Comparison of ENCODE assay signal across 16 mouse cellular contexts in genomic region chr2:51767507-51768135, GRCm38 (mm10).
DNase-seq lines count a peak whose midpoint lies in the region; ATAC-seq lines count a peak whose summit lies in the region.
"Had no signal": no experiment of that assay in that cellular context is flagged by ENCODE, and none has a peak within 500 bp of the region (broad histone marks: within the 10 kb centered on the region; RNA-seq: fewer than 3 reads in every experiment).

No protein-coding gene starts in this region.

- WGBS in forebrain, embryonic 10.5 days: 67% methylated on average over 4 of the region's 4 CpGs
- WGBS in forebrain, embryonic 12.5 days: 64% methylated on average over 4 of the region's 4 CpGs
- 53% methylated on average over 4 of the region's 4 CpGs for WGBS in hindbrain, embryonic 13.5 days
- 56% methylated on average over 4 of the region's 4 CpGs for WGBS in hindbrain, embryonic 11.5 days
- WGBS in limb, embryonic 13.5 days: 28% methylated on average over 4 of the region's 4 CpGs

- H3K27me3 ChIP-seq in forebrain, embryonic 10.5 days (ENCODE audit: poor library complexity, severe bottlenecking): no peaks in the 10 kb centered on the region
- H3K27me3 ChIP-seq in forebrain, embryonic 12.5 days: no peaks in the 10 kb centered on the region
- H3K27me3 ChIP-seq in hindbrain, embryonic 13.5 days: no peaks in the 10 kb centered on the region
- no peaks in the 10 kb centered on the region for H3K27me3 ChIP-seq in hindbrain, embryonic 11.5 days (ENCODE audit: control insufficient read depth, insufficient read depth, low read length)
- no peaks in the 10 kb centered on the region for H3K27me3 ChIP-seq in limb, embryonic 13.5 days
- H3K27me3 ChIP-seq: neural tube, embryonic 12.5 days had no signal

- no peak overlapping the region for H3K9ac ChIP-seq in forebrain, embryonic 12.5 days
- no peak overlapping the region for H3K9ac ChIP-seq in hindbrain, embryonic 13.5 days
- H3K9ac ChIP-seq in hindbrain, embryonic 11.5 days (ENCODE audit: low read depth, low read length): no peak overlapping the region
- H3K9ac ChIP-seq in limb, embryonic 13.5 days: no peak overlapping the region
- H3K9ac ChIP-seq: hindbrain, embryonic 14.5 days; lung, embryonic 14.5 days; neural tube, embryonic 12.5 days had no signal

- no peak overlapping the region for H3K4me3 ChIP-seq in forebrain, embryonic 10.5 days
- H3K4me3 ChIP-seq in forebrain, embryonic 12.5 days (replicated peaks): no peak overlapping the region
- H3K4me3 ChIP-seq in hindbrain, embryonic 13.5 days: no peak overlapping the region
- H3K4me3 ChIP-seq in hindbrain, embryonic 11.5 days (ENCODE audit: low read depth, low read length): no peak overlapping the region
- no peak overlapping the region for H3K4me3 ChIP-seq in limb, embryonic 13.5 days
- H3K4me3 ChIP-seq: erythroblast, embryonic 14.5 days; midbrain, embryonic 10.5 days; neural tube, embryonic 12.5 days had no signal

- ATAC-seq in forebrain, embryonic 12.5 days (ENCODE audit: low FRiP score): no peak
- no peak for ATAC-seq in hindbrain, embryonic 13.5 days (ENCODE audit: low FRiP score)
- no peak for ATAC-seq in hindbrain, embryonic 11.5 days (ENCODE audit: low FRiP score)
- no peak for ATAC-seq in limb, embryonic 13.5 days (ENCODE audit: low FRiP score, low read depth)
- no peak for ATAC-seq in megakaryocyte progenitor cell, adult 5-6 weeks (replicated peaks; ENCODE audit: poor library complexity)

- no peaks in the 10 kb centered on the region for H3K36me3 ChIP-seq in forebrain, embryonic 10.5 days (replicated peaks)
- H3K36me3 ChIP-seq in forebrain, embryonic 12.5 days (replicated peaks): no peaks in the 10 kb centered on the region
- no peaks in the 10 kb centered on the region for H3K36me3 ChIP-seq in hindbrain, embryonic 13.5 days
- no peaks in the 10 kb centered on the region for H3K36me3 ChIP-seq in hindbrain, embryonic 11.5 days (ENCODE audit: control insufficient read depth, insufficient read depth, low read length)
- no peaks in the 10 kb centered on the region for H3K36me3 ChIP-seq in limb, embryonic 13.5 days
- H3K36me3 ChIP-seq: midbrain, embryonic 10.5 days; neural tube, embryonic 12.5 days had no signal

- DNase-seq in forebrain, embryonic 10.5 days (ENCODE audit: extremely low spot score, low spot score): no peak
- DNase-seq in hindbrain, embryonic 11.5 days (ENCODE audit: low spot score): no peak
- DNase-seq in embryo, embryonic 10.5 days (ENCODE audit: low spot score): peak; percentile 69
- DNase-seq in adrenal gland, adult 8-10 months: no peak
- DNase-seq: adrenal gland, adult 2 months; kidney, adult 2 months; liver; lung, embryonic 14.5 days had no signal

- peaks cover 16% of the 10 kb centered on the region for H3K4me1 ChIP-seq in forebrain, embryonic 10.5 days
- peaks cover 14% of the 10 kb centered on the region for H3K4me1 ChIP-seq in forebrain, embryonic 12.5 days
- peaks cover 21% of the 10 kb centered on the region for H3K4me1 ChIP-seq in hindbrain, embryonic 13.5 days (replicated peaks)
- H3K4me1 ChIP-seq in hindbrain, embryonic 11.5 days (replicated peaks; ENCODE audit: control insufficient read depth, insufficient read depth, low read length): no peaks in the 10 kb centered on the region
- peaks cover 33% of the 10 kb centered on the region for H3K4me1 ChIP-seq in limb, embryonic 13.5 days

- no peaks in the 10 kb centered on the region for H3K9me3 ChIP-seq in forebrain, embryonic 10.5 days
- H3K9me3 ChIP-seq in forebrain, embryonic 12.5 days: no peaks in the 10 kb centered on the region
- H3K9me3 ChIP-seq in hindbrain, embryonic 13.5 days: no peaks in the 10 kb centered on the region
- no peaks in the 10 kb centered on the region for H3K9me3 ChIP-seq in hindbrain, embryonic 11.5 days (ENCODE audit: control insufficient read depth, low read length)
- no peaks in the 10 kb centered on the region for H3K9me3 ChIP-seq in limb, embryonic 13.5 days
- H3K9me3 ChIP-seq: midbrain, embryonic 10.5 days; neural tube, embryonic 12.5 days had no signal

- H3K4me2 ChIP-seq in forebrain, embryonic 12.5 days: no peak overlapping the region
- H3K4me2 ChIP-seq in hindbrain, embryonic 13.5 days: no peak overlapping the region
- no peak overlapping the region for H3K4me2 ChIP-seq in hindbrain, embryonic 11.5 days (replicated peaks; ENCODE audit: low read depth, low read length)
- no peak overlapping the region for H3K4me2 ChIP-seq in limb, embryonic 13.5 days (replicated peaks)
- H3K4me2 ChIP-seq: hindbrain, embryonic 14.5 days; lung, embryonic 14.5 days; neural tube, embryonic 12.5 days had no signal

- H3K27ac ChIP-seq in forebrain, embryonic 10.5 days: 0 out of 2 replicates have a peak overlapping the region, but pooled peaks have one; percentile 4
- no peak overlapping the region for H3K27ac ChIP-seq in forebrain, embryonic 12.5 days
- peak overlapping the region; percentile 53 for H3K27ac ChIP-seq in hindbrain, embryonic 13.5 days
- H3K27ac ChIP-seq in hindbrain, embryonic 11.5 days (ENCODE audit: low read depth, low read length): no peak overlapping the region
- peak overlapping the region; percentile 52 for H3K27ac ChIP-seq in limb, embryonic 13.5 days
- H3K27ac ChIP-seq: midbrain, embryonic 10.5 days; neural tube, embryonic 12.5 days had no signal

Comparison
In these comparisons a context has a peak if more than half of its experiments do, and no peak if none do; other contexts are left out.
1. H3K27ac ChIP-seq: peak in forebrain, embryonic 10.5 days (single experiment), hindbrain, embryonic 13.5 days (single experiment) and limb, embryonic 13.5 days (single experiment); none in forebrain, embryonic 12.5 days (single experiment) and hindbrain, embryonic 11.5 days (single experiment).